Mouse (Mus musculus) forebrain, embryonic 16.5 days (tissue): ENCODE measurements at regions not wholly inside any gene's neighbourhood (a gene's known extent, or its start where the extent isn't known, plus 50 kb on each side); places are given as distances from the start of the nearest gene placed in this dataset.

Experiments used
- ATAC-seq: fragments of 200-750 bp; cut with Nextera tagmentation; 2 replicates; pipeline ENCODE4 v1.8.0; 2017; ENCODE audit warnings: mild to moderate bottlenecking, moderate library complexity
- H3K27ac ChIP-seq: fragments of 300-500 bp; sonication (generic); 2 replicates; pipeline ENCODE4 v1.5.1; 2014; ENCODE audit warnings: low read length, control low read depth
- H3K27me3 ChIP-seq: fragments of 300-500 bp; sonication (generic); replicated peaks from 2 replicates; pipeline ENCODE4 v1.6.1; 2014; ENCODE audit warnings: low read length; ENCODE audit not compliant: control insufficient read depth, insufficient read depth
- H3K36me3 ChIP-seq: fragments of 300-500 bp; sonication (generic); 2 replicates; pipeline ENCODE4 v1.6.1; 2014; ENCODE audit not compliant: control insufficient read depth, insufficient read depth
- H3K4me1 ChIP-seq: fragments of 300-500 bp; sonication (generic); replicated peaks from 2 replicates; pipeline ENCODE4 v1.6.1; 2014; ENCODE audit warnings: low read length; ENCODE audit not compliant: control insufficient read depth, insufficient read depth
- H3K4me2 ChIP-seq: fragments of 300-500 bp; sonication (generic); 2 replicates; pipeline ENCODE4 v1.6.1; 2014; ENCODE audit warnings: mild to moderate bottlenecking, low read length, control low read depth
- H3K4me3 ChIP-seq: fragments of 300-500 bp; sonication (generic); replicated peaks from 2 replicates; pipeline ENCODE4 v1.5.1; 2014; ENCODE audit warnings: mild to moderate bottlenecking, low read length, control low read depth
- H3K9ac ChIP-seq: fragments of 300-500 bp; sonication (generic); replicated peaks from 2 replicates; pipeline ENCODE4 v1.6.1; 2014; ENCODE audit warnings: low read depth, low read length, control low read depth
- H3K9me3 ChIP-seq: fragments of 300-500 bp; sonication (generic); 2 replicates; pipeline ENCODE4 v1.6.1; 2016; ENCODE audit warnings: low read length; ENCODE audit not compliant: control insufficient read depth
- WGBS: fragments of 180-500 bp; shearing (Covaris S2); extraction: QIAGEN DNeasy Blood & Tissue Kit; methylation state at CpG from one replicate; pipeline ENCODE4 v1.1.7; 2014; 5-methylcytosine and 5-hydroxymethylcytosine counted together

DNA sequence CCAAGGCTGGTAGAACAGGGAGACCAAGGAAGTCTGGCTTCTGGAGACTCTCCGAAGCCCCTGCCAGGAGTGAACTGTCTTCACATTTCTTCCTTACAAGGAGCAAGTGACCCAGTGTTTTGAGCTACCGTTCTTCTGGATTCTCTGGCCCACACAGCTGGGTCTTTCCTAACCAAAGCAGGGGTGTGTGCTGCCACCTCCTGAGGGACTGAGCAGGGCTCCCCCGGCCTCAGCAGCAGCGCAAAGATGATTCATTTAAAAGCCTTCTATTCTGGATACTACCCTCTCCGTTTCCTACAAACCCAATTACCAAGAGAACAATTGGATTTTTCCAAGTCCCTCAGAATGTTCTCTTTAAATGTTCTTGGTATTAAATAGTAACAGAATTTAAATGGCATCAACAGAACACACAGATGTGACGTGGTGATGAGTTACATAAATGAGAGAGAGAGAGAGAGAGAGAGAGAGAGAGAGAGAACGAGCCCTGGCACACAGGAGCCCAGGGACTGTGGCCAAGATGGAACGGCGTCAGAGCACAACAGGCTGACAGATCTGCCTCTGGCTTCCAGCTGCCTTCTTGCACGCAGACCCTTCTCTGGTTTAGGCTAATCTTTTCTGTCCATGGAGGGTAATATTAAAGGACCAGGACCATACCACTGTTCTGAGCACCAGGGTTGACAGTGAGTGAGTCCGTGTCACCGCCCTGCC, 191.6 kb downstream of the Agtpbp1 start:
- Histone ChIP-seq H3K9ac (no peak overlapping the region), H3K36me3 (no peaks in the 10 kb centered on the region), H3K4me1 (no peaks in the 10 kb centered on the region), H3K4me3 (no peak overlapping the region), H3K27ac (no peak overlapping the region), H3K27me3 (no peaks in the 10 kb centered on the region), H3K9me3 (no peaks in the 10 kb centered on the region), H3K4me2 (no peak overlapping the region)
- ATAC-seq = no peak
- WGBS = 44% methylated on average over 12 of the region's 12 CpGs

DNA sequence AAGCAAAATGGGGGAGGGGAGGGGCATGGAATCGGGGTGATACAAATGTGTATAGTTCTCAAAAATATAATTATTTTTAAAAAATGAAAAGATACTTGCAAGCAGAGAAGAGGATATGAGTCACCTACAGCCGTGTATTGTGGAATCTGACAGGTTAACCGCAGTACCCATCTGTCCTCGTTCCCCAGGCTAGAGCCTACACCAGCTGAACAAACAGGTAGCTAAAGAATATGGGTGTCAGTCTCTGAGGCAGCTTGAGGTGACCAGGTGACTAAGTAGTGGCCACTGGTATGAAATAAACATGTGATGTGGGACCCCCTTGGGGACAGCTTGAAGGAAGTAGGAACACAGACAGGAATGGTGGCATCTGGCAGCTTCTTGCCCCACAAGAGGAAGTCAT, 192.2 kb downstream of the Agtpbp1 start:
- Histone ChIP-seq H3K36me3 (no peaks in the 10 kb centered on the region), H3K9ac (no peak overlapping the region)
- WGBS = 86% methylated on average over 4 of the region's 4 CpGs

DNA sequence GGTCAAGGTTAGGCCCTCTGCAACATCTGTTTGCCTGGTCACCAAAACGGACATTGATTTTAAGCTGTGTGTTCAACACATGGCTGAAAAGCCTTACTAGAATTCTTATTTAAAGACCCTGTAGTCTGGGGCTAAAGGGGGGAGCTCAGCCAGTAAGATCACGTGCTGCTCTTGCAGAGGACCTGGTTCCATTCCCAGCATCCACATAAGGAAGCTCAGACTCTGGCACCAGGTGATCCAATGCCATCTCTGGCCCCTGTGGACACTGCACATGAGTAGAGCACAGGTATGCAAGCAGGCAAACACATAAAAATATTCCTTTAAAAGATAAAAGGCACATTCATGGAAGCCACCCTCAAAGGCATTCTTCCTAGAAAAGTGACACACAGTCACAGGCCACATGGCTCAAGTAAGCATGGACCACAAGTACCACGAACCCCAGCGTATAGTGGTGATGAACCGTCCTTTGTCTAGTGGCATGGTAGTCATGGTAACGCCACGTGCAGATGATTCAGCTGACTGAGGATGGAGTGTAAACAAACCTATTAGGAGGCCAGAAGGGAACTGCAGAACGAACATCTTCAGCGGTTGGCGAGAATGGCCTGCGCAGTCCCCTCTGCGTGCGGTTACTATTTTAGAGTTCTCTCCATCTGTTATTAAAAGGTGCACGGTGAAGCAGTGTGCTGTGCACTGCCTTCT, 197.3 kb downstream of the Agtpbp1 start:
- Histone ChIP-seq H3K4me1 (no peaks in the 10 kb centered on the region; the same call in 1 of the 2 replicates), H3K27me3 (no peaks in the 10 kb centered on the region), H3K9me3 (no peaks in the 10 kb centered on the region), H3K27ac (no peak overlapping the region), H3K36me3 (no peaks in the 10 kb centered on the region), H3K4me2 (no peak overlapping the region), H3K9ac (no peak overlapping the region), H3K4me3 (no peak overlapping the region)
- WGBS = 64% methylated on average over 14 of the region's 14 CpGs
- peak; percentile 77 for ATAC-seq

More for the DNA sequence above, 192.2 kb downstream of the Agtpbp1 start:
- ATAC-seq = no peak
- no peak overlapping the region for H3K4me2 ChIP-seq
- H3K4me3 ChIP-seq = no peak overlapping the region
- H3K27me3 ChIP-seq = no peaks in the 10 kb centered on the region
- H3K27ac ChIP-seq = no peak overlapping the region
- H3K4me1 ChIP-seq = no peaks in the 10 kb centered on the region; the same call in 1 of the 2 replicates
- no peaks in the 10 kb centered on the region for H3K9me3 ChIP-seq

DNA sequence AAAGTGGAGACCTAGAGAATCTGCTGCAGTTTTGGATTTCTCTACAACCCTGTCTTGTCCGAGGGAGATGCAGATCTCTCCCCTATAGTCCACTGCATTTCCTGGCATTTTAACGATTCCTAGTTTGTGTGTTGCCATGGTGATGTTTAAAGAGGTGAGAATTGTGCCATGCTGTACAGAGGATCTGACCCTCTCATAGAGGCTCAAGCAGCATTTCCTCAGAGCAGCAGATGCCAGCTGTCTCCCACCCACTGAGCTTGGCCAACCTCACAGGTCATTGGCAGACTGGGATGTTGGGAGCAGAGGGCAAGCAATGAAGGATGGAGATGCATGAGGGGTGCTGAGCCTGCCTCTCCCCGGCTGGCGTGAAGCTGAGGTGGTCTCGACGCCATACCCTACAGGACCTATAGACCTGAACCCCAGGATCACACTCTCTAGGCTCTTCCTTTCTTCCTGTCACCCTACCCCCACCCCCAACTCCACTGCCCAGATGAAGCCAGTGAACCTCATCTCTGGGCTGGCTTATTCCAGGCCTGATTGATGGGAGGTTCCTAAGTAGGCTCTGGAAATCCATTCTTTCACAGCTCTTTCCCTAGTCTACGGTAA, 198.0 kb downstream of the Agtpbp1 start:
- Histone ChIP-seq H3K27me3 (no peaks in the 10 kb centered on the region), H3K9ac (no peak overlapping the region), H3K9me3 (no peaks in the 10 kb centered on the region), H3K36me3 (no peaks in the 10 kb centered on the region), H3K4me3 (no peak overlapping the region), H3K4me1 (no peaks in the 10 kb centered on the region; the same call in 1 of the 2 replicates), H3K4me2 (no peak overlapping the region), H3K27ac (no peak overlapping the region)
- ATAC-seq = peak; percentile 58; the same call in 1 of the 2 replicates
- 68% methylated on average over 7 of the region's 7 CpGs for WGBS

DNA sequence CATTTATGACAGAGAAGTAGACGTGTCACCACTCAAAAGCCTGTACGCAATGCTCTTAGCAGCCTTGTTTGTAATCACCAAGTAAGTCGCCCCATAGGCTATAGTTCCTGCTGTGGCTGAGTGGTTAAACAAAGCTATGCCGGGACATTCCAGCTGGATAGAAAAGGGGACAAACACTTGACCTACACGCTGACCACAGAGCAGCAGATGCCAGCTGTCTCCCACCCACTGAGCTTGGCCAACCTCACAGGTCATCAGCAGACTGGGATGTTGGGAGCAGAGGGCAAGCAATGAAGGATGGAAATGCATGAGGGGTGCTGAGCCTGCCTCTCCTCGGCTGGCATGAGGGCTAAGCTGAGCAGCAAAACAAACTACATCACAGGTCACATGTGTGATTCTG, 199.2 kb downstream of the Agtpbp1 start:
- Histone ChIP-seq H3K27ac (no peak overlapping the region), H3K4me3 (no peak overlapping the region), H3K9me3 (no peaks in the 10 kb centered on the region), H3K4me1 (no peaks in the 10 kb centered on the region; the same call in 1 of the 2 replicates), H3K27me3 (no peaks in the 10 kb centered on the region), H3K4me2 (no peak overlapping the region), H3K9ac (no peak overlapping the region), H3K36me3 (no peaks in the 10 kb centered on the region)
- ATAC-seq = no peak
- WGBS = 76% methylated on average over 6 of the region's 6 CpGs

DNA sequence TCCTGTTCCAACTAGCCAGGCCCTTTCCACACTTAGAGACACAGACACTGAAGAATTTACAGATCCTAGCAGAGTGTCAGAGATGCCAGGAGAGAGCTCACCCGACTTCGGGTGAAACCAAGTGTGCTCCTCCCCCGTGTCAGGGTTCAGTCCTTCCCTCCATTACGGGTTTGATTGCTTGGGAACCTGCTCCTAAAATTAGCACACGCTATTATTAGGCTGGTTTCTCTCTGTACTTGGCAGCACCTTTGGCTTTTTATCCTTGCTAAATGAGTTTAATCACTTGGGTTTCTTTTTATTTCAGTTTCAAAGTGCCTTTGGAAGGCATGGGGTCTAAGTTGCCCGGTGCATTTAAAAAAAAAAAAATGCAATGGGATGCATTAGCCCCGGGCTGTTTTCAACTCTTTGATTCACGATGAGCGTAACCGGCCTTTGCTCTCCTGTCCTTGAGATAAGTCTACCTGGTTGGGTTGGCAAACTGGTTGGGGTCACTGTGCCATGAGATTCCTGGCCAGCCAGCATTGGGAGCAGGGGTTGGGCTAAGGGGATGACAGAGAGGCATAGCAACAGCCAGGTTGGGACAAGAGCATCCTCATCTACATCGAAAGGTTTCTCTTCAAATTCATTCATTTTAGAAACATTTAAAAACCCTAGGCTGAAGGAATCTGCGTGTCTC, 214.7 kb downstream of the Agtpbp1 start:
- H3K4me2 ChIP-seq = no peak overlapping the region
- no peaks in the 10 kb centered on the region for H3K4me1 ChIP-seq
- H3K9ac ChIP-seq = no peak overlapping the region
- H3K27me3 ChIP-seq = no peaks in the 10 kb centered on the region
- WGBS = 62% methylated on average over 12 of the region's 12 CpGs
- no peaks in the 10 kb centered on the region for H3K9me3 ChIP-seq
- H3K36me3 ChIP-seq = no peaks in the 10 kb centered on the region
- H3K4me3 ChIP-seq = no peak overlapping the region
- no peak for ATAC-seq
- no peak overlapping the region for H3K27ac ChIP-seq

DNA sequence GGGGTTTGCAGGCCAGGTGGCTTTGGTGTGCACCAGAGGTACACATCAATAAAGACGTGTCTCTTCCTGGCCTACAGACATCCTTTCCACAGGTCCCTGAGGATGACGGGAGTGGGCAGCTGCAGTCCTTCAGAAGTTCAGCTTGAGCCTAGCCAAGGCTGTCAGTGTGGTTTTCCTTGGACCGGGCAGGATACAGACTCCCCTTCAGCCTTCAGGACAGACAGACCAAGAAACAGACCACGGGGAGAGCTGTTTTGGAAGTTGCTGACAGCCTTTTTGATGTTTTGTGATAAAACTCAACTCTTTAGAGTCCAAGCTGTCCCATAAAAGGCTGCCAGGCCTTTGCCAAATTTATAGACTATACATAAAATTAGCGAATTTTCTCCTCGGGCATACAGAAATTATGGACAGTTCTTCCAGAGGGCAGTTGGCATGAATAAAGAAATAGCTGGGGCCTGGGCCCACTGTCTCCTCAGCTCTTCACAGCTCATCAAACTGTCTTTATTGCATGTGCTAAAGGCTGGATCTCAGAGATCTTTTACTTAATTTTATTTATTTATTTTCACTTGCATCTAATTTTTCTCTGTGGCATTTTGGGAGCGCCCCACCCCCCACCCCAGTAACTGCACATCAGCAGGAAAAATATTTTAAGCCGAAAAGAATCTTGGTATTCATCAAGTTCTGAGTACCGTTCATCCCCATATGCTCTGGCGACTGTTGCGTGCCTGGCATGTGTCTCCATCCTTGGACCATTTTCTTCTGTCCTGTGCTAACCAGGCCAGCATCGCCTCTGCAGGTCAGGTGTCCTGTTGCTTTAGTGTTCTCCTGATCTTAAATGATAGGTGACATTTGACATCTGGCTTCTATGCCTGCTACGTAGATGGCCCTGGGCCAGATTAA, 216.2 kb downstream of the Agtpbp1 start:
- H3K4me2 ChIP-seq = no peak overlapping the region
- no peaks in the 10 kb centered on the region for H3K9me3 ChIP-seq
- H3K27ac ChIP-seq = no peak overlapping the region
- no peaks in the 10 kb centered on the region for H3K36me3 ChIP-seq
- no peaks in the 10 kb centered on the region for H3K27me3 ChIP-seq
- ATAC-seq = no peak
- H3K4me3 ChIP-seq = no peak overlapping the region
- H3K9ac ChIP-seq = no peak overlapping the region
- WGBS = 83% methylated on average over 13 of the region's 13 CpGs
- H3K4me1 ChIP-seq = no peaks in the 10 kb centered on the region

DNA sequence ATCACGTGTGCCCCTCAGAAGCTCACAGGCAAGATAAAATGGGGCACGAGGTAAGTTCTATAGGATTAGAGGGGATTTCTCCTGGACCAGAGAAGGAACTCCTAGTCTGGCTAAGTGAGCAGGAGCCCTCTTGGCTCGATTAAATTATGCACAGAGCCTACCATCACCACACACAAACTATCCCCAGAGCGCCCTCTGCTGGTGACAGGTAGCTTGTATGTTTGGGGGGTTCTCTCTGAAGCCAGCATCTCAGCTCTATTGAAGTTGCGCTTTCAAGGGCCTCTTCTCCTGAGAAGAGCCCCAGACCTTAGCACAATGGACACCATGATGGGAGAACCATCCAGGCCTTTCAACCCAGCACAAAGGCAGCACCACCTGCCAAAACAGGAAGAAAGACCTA, 219.6 kb downstream of the Agtpbp1 start:
- WGBS = 31% methylated on average over 5 of the region's 5 CpGs
- Histone ChIP-seq H3K27ac (no peak overlapping the region), H3K9me3 (no peaks in the 10 kb centered on the region), H3K4me2 (no peak overlapping the region), H3K36me3 (no peaks in the 10 kb centered on the region), H3K4me3 (no peak overlapping the region), H3K27me3 (no peaks in the 10 kb centered on the region), H3K9ac (no peak overlapping the region), H3K4me1 (no peaks in the 10 kb centered on the region)
- ATAC-seq = peak; percentile 77
